Mouse (Mus musculus) T-helper 1 cell (primary cell): Measurements from ENCODE around the gene Tenm2.

ENCODE experiments used
- in situ Hi-C: fragments of 300-600 bp; cut with MboI, MseI; formaldehyde crosslinking; loops from one replicate; pipeline ENCODE4 v1.15.1; 2025; ENCODE audit warnings: high pct_unique_total_duplicates

Gene Tenm2

DNA sequence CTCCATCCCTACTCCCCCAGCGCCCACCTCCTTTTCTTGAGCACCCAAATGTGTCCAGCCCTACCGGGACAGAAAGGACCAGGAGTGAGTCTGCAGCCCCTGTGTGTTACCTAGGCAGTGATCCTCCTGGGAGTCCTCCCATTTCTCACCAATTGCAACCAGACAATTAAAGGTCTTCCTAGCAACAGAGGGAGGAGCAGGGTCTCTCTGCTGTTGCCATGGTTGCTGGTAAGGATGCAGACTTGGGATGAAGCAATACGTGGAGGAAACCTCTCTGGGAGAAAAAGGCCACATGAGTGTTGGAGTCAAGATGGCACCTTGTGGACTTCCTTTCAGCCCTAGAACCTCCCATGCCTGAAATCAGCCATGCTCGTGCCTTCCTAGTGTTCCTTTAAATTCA lies 1235.7 kb downstream of the Tenm2 start:
- in situ Hi-C loops = no loop called here

DNA sequence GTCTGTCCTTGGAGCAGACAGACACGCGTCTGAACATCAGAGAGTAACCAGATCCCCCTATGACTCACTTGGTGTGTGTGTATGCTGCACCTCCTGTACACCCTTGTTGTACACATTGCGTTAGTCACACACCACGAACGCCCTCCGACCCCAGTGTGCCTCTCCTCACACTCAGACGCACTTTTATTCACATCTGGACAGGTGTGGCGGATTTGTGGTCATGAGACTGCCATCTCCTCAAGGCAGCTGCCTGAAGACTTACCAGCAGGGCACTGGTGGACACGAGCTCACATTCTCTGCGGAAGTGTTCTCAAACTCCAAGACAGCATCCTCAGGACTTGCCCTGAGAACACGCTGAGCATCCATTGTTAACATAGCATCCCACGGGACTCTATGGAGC lies 1237.7 kb downstream of the Tenm2 start:
- in situ Hi-C loops = loop anchor here (5.0 kb wide), 1 partner anchor 151 kb away; no protein-coding TSS in a partner anchor

DNA sequence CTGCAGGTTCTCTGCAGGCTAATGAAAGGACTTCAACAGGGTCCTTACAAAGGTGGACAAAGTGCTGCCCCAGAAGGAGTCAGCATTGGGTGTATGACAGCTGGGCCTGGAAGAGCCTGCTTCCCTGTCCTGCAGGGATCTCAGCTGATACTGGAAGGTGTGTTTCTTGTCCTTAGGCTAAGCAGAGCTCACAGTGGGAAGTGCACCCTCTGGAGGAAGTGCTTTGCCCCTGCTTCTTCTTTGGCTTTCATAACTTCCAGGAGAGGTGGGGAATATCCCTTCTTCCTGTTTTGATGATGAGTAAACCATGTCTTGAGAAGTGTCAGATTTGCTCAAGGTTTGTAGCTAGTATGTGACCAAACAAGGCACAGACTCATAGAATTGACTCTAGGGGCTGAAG lies 1240.5 kb downstream of the Tenm2 start:
- in situ Hi-C loops = loop anchor here (5.0 kb wide), 1 partner anchor 148 kb away; no protein-coding TSS in a partner anchor

DNA sequence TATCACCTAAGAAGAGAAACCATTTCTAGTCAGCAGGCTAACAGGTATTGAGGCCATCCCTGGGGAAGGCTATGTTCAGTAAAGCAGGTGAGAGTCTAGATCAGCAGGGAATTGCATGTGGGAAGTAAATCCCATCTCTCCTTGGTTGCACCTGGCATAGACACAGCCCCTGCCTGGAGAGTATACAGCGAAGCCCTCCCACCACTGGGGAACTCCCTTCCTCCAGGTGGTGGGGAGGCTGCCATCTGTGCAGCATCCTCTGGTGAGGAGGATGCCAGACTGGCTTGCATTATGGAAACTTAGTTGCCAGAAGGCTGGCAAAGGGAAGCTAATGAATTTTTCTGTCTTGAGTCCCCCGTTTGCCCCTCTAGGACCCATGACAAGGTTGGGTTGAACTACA lies 1243.9 kb downstream of the Tenm2 start:
- in situ Hi-C loops = no loop called here

DNA sequence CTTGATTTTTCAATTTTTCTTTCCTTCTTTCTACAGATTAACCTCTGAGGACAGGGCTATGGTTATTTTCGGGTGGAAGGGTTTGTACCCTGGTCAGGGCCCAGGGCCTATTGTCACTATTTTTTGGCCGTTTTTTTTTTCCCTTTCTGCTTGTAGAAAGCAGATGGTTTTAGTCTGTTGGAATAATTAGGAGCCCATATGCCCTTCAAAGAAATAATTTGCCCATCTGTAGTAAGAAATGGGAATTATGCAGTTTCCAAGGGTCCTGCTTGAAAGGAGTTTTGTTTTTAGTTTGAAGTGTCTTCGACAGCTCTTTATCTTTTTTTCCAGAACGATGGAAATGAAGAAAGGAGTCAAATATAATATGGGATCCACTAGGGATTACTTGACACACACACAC lies 1245.8 kb downstream of the Tenm2 start:
- in situ Hi-C loops = no loop called here

DNA sequence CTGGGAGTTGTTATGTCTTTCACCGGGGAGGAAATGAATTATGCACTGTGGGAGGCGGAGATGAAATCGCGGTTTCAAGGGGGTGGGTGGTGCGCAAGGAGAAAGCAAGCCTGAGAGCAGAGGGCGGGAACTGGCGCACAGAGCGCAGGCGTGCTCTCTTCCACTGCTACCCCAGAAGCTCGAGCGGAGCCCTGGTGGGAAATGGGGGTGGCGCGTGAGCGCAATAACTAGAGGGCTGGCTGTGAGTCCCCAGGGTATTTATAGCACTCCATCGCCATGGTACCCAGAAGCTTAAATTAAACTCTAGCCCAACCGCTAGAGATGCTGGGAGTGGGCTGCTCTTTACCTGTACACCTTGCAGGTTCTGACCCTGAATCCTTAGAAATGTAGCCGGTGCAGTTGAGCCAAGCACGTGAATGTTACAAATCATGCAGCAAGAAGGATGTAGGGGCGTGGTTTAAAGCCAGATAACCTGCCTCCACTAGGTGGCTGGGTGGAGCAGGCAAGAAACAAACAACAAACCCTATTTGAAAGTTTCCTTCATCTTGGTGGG lies 1249.8 kb downstream of the Tenm2 start:
- in situ Hi-C loops = no loop called here

DNA sequence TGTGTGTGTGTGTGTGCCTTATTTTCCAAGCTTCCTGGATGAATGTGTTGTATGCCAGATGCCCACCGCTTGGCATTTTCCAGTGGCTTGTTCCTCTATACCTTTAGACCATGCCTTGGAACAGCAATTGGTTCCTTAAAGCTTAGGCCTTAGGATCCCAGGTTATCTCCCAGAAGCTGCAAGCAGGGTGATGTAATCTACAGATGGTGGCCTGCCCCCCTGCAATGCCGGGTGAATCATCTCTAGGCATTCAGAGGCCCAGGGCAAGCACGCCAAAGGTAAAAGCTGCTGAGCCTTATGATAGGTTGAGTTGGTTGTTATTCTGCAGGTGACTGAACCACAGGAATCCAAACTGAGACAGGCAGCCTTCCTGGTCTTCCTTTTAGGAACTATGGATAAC lies 1253.0 kb downstream of the Tenm2 start:
- in situ Hi-C loops = no loop called here

DNA sequence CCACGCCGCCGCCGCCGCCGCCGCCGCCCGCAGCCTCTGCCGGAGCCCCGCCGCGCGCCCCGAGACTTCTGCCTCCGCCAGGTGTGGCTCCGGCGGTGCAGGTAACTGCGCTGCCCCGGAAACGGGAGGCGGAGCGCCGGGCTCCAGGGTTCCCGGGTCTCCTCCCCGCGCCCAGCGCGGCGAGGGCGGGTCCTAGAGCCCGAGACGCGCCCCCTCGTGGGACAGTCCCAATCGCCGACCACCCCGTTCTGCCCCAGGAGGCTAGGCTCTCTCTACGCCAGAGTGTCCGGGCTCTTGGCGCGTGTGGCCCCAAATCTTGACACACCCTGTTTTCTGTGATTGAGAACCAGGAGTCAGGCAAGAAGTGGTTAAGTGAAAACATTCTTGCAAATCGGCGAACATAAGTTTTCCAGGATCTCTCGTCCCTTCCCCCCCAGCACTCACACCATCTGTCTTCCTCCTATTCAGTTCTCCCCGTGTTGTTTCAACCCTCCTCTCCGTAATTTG lies 1255.3 kb downstream of the Tenm2 start, which contains the start of gene Wwc1:
Wwc1 (minus strand) TSS at position 117 of the 507 bp plus-strand sequence.
- in situ Hi-C loops = no loop called here

DNA sequence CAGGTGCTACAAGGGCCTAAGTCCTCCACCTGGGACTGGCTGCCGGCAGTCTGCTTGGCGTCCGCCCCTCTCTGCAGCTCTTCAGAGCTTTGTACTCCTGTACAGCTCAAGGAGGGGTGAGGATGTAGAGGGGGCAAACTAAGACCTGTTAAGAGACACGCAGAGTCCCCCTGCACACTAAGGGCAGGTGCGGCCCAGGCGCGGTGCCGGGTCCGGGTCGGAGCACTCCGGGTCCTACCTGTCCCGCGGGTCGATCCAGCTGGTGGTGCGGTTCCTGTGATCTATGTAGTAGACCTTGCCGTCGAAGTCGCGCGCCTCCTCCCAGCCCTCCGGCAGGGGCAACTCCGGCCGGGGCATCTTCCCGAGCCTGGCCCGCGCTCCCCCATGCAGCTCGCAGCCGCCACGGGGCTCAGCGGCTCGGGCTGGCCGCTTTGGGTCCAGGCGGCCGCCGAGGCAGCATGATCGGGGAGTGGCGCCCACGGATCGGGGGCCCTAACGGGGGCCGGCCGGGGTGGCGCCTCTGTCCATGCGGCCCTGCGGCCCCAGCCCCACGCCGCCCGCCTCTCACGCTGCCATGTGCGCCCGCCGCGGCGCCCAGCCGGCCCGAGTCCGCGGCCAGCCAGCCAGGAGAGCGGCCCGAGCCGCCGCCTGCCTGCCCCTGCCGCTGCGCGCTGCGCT lies 1255.9 kb downstream of the Tenm2 start:
- in situ Hi-C loops = no loop called here

DNA sequence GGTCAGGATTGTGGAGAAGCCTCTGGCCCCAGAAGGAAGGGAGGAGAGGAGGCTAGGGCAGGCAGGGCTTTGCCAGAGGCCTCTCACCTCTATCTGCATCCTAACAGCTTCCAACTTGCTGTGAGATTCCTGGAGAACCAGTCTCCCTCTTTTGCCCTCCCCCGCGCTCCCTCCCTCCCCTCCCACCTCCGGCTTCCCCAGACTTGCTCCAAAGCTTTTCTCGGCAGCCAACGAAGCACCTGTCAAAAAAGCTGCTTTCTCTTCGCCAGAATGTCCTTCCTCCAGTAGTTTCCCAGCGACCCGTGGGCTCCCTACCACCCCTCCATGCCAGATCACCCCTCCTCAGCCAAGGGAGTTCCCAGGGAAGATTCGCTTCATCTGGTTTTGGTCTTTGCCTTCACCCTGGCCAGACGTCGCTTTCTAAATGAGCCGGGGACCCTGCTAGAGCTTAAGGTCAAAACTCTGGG lies 1256.5 kb downstream of the Tenm2 start:
- in situ Hi-C loops = no loop called here

DNA sequence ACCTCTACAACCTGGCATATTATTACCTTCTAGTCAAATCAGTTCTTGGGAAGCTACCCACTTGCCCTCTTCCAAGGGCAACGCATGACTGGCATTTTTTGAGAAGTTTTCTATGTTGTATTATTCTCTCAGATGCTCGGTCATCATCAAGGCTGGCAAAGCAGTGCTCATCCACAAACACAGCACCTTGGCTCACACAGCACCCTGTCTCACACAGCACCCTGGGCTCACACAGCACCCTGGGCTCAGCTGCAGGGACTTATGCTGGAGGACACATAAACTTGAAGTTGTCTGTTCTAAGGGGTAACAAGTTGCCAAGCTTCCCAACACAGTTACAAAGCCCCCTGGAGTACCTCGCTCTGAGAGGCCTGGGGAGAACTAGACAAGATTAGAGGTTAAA lies 1258.0 kb downstream of the Tenm2 start:
- in situ Hi-C loops = no loop called here

DNA sequence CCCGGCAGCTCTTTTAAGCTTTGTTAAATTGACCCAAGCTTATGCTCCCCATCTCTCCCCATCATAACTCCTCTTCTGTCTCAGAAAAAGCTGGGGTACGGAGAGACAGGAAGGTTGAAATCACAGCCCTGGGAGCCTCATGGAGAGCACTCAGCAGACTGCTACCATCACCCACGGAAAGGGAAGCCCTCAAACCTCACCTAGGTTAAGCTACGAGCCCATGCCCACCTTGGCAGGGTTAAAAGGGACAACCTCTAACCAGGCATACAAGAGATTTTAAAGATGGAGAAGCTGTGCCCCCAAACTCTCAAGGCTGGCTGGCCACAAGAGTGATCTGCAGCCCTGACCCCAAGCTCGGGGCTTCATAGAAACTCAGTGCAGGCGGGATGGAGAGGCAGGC lies 1258.7 kb downstream of the Tenm2 start:
- in situ Hi-C loops = no loop called here

DNA sequence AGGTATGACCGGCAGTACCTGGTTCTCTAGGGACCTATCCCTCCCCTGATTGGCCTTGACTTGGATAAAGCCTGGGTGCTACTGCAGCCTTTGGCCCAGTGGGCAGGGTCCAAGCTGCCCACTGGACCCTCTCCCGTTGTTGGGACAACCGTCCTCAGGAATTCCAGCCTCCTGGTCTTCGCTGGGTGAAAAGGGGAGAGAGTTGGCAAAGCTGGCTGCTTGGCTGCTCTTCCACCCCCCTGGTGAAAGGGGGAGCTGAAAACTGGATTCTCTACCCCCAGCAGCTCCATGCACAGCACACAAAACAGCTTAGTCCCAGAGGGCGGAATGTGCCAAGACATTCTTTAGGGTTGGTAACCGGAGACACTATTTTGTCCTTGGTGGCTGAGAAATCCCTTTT lies 1259.3 kb downstream of the Tenm2 start:
- in situ Hi-C loops = no loop called here

DNA sequence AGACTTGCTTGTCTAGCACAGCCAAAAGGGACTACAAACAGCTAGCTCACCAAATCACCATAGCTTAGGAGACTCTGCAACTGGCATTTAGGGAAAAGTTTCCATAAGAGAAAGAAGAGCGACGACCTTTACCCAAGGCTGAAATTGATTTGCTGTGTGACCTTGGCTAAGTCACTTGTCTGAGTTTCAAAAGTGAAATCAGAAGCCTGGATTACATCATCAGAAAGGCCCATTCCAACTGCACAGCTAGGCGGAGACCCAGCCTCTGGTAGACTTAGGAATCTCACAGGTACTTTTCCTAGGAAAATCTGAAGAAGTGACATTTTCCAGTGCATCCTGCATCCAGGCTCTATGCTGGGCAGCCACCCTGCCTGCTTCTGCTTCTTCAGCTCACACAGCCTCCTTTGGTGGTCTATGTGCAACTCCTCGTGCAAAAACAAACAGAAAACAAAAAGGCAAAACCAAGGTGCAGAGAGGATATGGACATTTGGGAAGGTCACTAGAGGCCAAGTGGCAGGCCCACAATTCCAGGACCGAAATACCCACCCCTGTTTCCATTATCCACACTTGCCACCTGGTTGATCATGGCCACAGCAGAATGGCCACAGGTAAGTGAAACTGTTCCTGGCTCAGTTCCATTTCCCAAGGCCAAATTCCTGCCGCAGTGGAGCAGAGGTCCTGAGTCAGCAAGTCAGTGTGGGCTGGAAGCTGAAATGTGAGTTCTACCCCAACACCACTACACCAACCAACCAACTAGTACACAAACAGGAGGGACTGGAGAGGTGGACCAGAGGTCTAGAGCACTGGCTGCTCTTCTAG lies 1260.9 kb downstream of the Tenm2 start:
- in situ Hi-C loops = no loop called here

DNA sequence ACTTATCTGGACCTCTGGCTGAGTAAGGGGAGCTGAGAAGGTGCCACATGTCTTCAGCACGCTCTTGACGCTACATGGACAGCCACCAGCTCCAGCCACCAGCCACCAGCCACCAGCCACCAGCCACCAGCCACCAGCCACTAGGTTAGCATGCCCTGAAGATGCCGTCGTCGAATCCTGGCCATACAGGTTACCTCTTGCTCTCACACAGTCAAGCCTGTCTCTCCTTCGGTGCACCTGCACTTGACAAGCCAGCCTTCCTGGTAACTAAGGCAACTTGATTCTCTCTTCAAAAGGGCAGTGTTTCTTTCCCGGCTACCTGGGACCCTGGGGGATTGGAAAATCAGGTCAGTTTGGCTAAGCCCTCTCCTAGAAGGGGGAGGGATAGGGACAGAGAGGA lies 1262.6 kb downstream of the Tenm2 start:
- in situ Hi-C loops = no loop called here

DNA sequence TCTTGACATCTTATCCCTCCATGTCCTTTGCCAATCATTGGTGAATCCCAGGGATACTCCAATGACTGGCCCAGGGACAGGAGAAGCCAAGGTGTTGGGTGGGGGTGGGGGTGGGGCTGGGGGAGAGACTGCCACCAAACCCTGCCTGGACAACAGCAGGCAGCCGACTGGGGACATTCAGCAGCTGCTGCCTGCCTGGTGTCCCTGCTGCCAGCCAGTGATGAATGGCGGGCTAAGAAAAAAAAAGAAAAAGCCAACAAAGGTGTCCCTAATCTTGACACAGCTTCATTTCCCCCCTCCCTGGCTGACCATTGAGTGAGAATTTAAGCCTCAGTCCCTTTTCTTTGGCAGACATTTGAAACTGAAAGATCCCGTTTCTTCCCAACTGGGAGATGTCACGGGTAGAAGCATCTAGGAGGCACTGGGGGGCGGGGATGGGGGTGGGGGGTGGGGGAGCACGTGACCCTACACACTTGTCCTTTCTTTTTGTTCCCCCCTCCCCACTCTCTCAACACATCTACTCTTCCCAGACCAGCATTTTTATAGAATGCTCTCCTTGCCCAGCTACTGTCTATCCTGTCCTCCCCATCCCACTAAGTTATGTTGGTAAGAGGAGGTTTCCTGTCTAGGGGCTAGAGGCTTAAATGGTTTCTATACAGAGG lies 1263.4 kb downstream of the Tenm2 start:
- in situ Hi-C loops = no loop called here

DNA sequence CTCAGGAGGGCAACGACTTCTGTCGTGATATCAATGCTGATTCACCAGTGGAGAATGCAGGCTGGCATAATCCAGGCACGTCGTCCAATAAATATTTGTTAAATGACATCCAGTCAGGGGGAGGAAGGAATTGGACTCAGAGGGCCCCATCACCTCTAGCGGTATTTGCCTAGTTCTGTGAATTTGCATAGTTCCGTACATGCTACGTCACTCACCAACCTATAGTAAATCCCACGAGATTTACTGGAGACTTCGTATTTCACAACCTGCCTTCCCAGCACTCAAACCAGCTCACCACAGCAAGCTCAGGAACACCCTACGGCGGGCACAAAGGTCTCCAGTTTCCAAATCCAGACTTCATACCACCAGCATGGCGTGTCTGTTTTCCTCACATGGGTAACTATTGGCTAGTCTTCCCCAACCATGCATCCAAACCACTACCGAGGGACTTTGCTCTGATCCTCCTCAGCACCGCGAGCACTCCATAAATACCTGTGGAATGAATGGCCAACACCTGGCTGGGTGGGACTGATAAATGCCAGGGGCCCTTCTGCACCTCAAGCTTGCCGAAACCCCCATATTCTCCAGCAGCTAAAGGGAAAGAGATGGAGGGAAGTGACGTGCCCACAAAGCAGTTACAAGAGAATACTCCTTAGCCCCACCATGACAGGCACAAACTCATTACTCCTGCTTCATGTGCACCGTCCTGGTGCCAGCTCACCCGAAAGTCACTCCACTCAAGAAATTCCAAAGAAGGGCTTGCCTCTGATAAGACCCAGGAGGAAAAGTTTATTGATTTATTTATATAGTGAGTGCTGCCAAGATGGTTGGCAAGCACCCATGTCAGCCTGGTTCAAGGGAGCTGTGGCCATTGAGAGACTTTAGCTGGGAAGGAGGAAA lies 1264.7 kb downstream of the Tenm2 start:
- in situ Hi-C loops = no loop called here

DNA sequence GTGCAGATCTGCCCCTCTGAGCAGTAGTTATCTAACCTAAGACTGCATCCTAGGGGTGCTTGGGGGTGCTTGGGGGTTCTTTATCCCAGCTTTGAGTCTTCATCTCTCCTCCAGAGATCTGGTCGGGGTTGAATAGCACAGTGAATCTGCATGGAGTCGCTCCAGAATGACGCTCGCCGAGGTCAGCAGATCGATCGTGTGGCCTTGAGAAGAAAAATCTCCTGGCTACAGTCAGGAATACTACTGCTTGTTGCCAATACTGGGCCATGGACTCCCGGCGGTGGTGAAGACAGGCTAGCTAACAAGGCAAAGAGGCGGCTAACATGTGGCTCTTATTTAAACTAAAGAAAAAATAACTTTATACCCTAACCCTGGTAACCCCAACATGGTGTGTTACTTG lies 1267.5 kb downstream of the Tenm2 start:
- in situ Hi-C loops = no loop called here

DNA sequence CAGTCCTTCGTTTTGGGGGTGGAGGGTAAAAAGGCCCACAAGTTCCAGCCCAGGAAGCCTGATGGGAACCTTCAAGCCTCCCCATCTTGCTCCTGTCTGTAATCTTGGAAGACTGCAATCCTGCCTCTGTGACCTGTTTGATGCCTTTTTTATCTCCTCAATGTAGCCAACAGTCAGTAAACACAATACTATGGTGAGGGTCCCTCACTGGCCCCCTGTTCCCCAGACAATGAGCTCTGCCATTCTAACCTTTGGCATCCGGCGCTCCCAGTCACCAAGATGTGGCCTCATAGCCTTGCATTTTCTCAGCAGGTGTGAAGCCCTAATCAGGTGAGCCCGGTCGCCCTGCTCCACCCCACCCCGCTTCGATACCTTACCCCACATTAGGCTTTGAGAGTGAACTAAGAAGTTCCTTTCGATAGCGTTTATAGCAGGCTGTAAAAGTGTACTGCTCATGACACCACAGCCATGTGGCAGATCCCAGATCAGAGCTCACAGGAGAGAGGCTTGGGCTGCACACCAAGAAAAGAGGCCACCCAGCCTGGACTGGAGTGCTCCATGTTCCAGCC lies 1271.7 kb downstream of the Tenm2 start:
- in situ Hi-C loops = no loop called here

DNA sequence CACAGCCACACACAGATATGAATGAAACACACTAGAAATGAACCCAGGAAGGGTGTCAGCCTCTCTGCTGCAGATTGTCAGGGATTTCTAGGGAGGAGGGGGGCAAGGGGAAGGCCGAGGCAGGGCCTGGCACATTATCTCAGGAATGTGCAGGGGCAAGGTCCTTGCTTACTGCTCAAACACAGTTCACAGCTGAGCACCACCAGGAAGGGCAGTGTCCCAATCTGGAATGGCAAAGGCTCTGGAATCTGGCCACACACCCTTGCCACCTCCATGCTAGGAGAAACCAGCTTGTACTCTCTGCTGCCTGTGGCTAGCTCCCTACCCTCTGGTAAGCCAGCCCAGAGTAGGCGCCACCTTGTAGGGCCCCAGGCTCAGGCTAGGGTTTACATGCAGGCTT lies 1272.2 kb downstream of the Tenm2 start:
- in situ Hi-C loops = no loop called here

DNA sequence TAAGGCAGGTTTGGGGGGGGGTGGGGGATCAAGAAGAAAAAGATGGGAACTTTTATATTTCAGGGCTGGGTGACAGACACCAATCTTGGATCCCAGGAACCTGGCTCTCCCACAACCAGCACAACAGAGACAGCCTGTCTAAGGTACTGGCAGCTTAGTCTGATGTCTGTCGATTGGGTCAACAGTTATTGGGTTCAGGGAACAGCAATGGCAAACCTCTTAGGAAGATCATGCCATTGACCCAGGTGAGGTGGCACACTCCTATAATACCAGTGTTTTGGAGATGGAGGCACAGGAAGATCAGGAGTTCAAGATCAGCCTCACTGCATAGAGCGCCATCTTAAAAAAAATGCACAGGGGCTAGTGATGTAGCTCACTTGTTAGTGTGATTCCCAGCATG lies 1273.3 kb downstream of the Tenm2 start:
- in situ Hi-C loops = no loop called here
